ENCODE assay signal across 8 mouse cellular contexts in the genomic region with DNA sequence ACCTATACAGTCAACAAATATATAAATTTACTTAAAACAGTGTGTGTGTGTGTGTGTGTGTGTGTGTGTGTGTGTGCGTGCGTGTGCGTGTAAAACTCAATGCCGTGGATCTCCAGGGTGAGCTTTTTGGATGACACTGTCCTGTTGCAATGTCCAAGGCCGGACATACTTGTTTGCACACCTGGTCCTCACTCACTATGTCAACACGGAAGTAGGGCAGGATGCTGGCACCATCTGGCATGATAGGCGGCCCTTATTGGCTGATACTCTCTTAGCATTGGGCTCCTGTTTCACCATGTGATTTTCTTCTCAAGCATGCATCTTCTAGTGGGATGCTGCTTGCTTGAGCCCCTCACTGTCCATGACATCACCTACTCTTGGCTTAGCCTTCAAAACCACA. TPM values are rescaled to one million over a fixed set of nuclear protein-coding genes. Genes with fewer than 3 reads are reported as not detected.
DNase-seq lines count a peak whose midpoint lies in the region; ATAC-seq and TF ChIP-seq lines count a peak whose summit lies in the region.

No protein-coding gene starts in this region.

- TF ChIP-seq CTCF in bone marrow macrophage, adult 2 months (IDR thresholded peaks at IDR 0.05; ENCODE audit: low read depth, low read length), result no peak

- peak overlapping the region; percentile 90 for H3K4me2 ChIP-seq in heart, embryonic 12.5 days
- H3K4me2 ChIP-seq in hindbrain, embryonic 15.5 days, result peak overlapping the region; percentile 84
- H3K4me2 ChIP-seq in midbrain, embryonic 13.5 days (replicated peaks), result peak overlapping the region; percentile 60; the same call in 1 of the 2 replicates

- WGBS in heart, embryonic 12.5 days, result 62% methylated on average over 7 of the region's 7 CpGs
- 61% methylated on average over 7 of the region's 7 CpGs for WGBS in hindbrain, embryonic 15.5 days
- WGBS in midbrain, embryonic 13.5 days, result 65% methylated on average over 7 of the region's 7 CpGs

- DNase-seq in heart, postnatal 4 days, result no peak
- DNase-seq in frontal cortex, postnatal 10 days (ENCODE audit: low spot score in 2 of 2), result no peak
- DNase-seq in thymus, adult 18-20 months, result no peak
- no peak for DNase-seq in thymus, postnatal 14 days

- H3K4me1 ChIP-seq in heart, embryonic 12.5 days (replicated peaks), result peaks cover 21% of the 10 kb centered on the region
- H3K4me1 ChIP-seq in bone marrow macrophage, adult 2 months (ENCODE audit: control insufficient read depth, insufficient read depth, low read length), result peaks cover 17% of the 10 kb centered on the region
- H3K4me1 ChIP-seq in hindbrain, embryonic 15.5 days (replicated peaks), result peaks cover 37% of the 10 kb centered on the region
- H3K4me1 ChIP-seq in midbrain, embryonic 13.5 days (replicated peaks), result peaks cover 30% of the 10 kb centered on the region

- H3K27me3 ChIP-seq in heart, embryonic 12.5 days (replicated peaks), result no peaks in the 10 kb centered on the region
- no peaks in the 10 kb centered on the region for H3K27me3 ChIP-seq in hindbrain, embryonic 15.5 days
- H3K27me3 ChIP-seq in midbrain, embryonic 13.5 days, result no peaks in the 10 kb centered on the region

- H3K36me3 ChIP-seq in heart, embryonic 12.5 days, result no peaks in the 10 kb centered on the region
- H3K36me3 ChIP-seq in hindbrain, embryonic 15.5 days, result no peaks in the 10 kb centered on the region
- no peaks in the 10 kb centered on the region for H3K36me3 ChIP-seq in midbrain, embryonic 13.5 days

- no peak overlapping the region for H3K27ac ChIP-seq in heart, embryonic 12.5 days (ENCODE audit: poor library complexity, severe bottlenecking)
- no peak overlapping the region for H3K27ac ChIP-seq in bone marrow macrophage, adult 2 months (ENCODE audit: insufficient read depth, low read depth, low read length)
- peak overlapping the region; percentile 94 for H3K27ac ChIP-seq in hindbrain, embryonic 15.5 days (replicated peaks)
- H3K27ac ChIP-seq in midbrain, embryonic 13.5 days, result no peak overlapping the region

- H3K9ac ChIP-seq in heart, embryonic 12.5 days, result no peak overlapping the region
- H3K9ac ChIP-seq in hindbrain, embryonic 15.5 days, result no peak overlapping the region
- no peak overlapping the region for H3K9ac ChIP-seq in midbrain, embryonic 13.5 days (replicated peaks)

- peak overlapping the region; percentile 71; the same call in 1 of the 2 replicates for H3K4me3 ChIP-seq in heart, embryonic 12.5 days
- peak overlapping the region; percentile 65; the same call in 1 of the 2 replicates for H3K4me3 ChIP-seq in bone marrow macrophage, adult 2 months (ENCODE audit: insufficient read depth, low read length)
- peak overlapping the region; percentile 94 for H3K4me3 ChIP-seq in hindbrain, embryonic 15.5 days
- peak overlapping the region; percentile 80 for H3K4me3 ChIP-seq in midbrain, embryonic 13.5 days (replicated peaks)

- TF ChIP-seq POLR2A in bone marrow macrophage, adult 2 months (IDR thresholded peaks at IDR 0.05; ENCODE audit: borderline replicate concordance, low read depth, low read length), result no peak

- no peak for ATAC-seq in heart, embryonic 12.5 days (ENCODE audit: insufficient number of reproducible peaks, low FRiP score)
- no peak for ATAC-seq in hindbrain, embryonic 15.5 days (ENCODE audit: low FRiP score, low read depth)
- no peak for ATAC-seq in midbrain, embryonic 13.5 days

- no peaks in the 10 kb centered on the region for H3K9me3 ChIP-seq in heart, embryonic 12.5 days (replicated peaks)
- no peaks in the 10 kb centered on the region for H3K9me3 ChIP-seq in hindbrain, embryonic 15.5 days
- H3K9me3 ChIP-seq in midbrain, embryonic 13.5 days, result no peaks in the 10 kb centered on the region

RNA-seq across cellular contexts. Expression of gene Klrb1b, which starts 13.8 kb away (rescaled TPM):
- not detected in 2 replicates for polyA plus RNA-seq in heart, embryonic 12.5 days (2016; fragmentation: Nextera tagmentation; extraction: Ambion mirVana)
- total RNA-seq in heart, postnatal 4 days (2021), result not detected
- not detected in 2 replicates for polyA plus RNA-seq in bone marrow macrophage, adult 2 months (2012; ENCODE audit: insufficient read depth, insufficient read length, missing spikeins)
- polyA plus RNA-seq in hindbrain, embryonic 15.5 days (2015; fragmentation: Nextera tagmentation; extraction: Ambion mirVana), result not detected in 2 replicates
- not detected in 2 replicates for polyA plus RNA-seq in midbrain, embryonic 13.5 days (2015; fragmentation: Nextera tagmentation; extraction: Ambion mirVana)

RNA-seq across cellular contexts. Expression of gene Gm44511, which starts 13.8 kb away (rescaled TPM):
- not detected in 2 replicates for polyA plus RNA-seq in heart, embryonic 12.5 days (2016; fragmentation: Nextera tagmentation; extraction: Ambion mirVana)
- not detected for total RNA-seq in heart, postnatal 4 days (2021)
- not detected in 2 replicates for polyA plus RNA-seq in bone marrow macrophage, adult 2 months (2012; ENCODE audit: insufficient read depth, insufficient read length, missing spikeins)
- not detected in 2 replicates for polyA plus RNA-seq in hindbrain, embryonic 15.5 days (2015; fragmentation: Nextera tagmentation; extraction: Ambion mirVana)
- not detected in 2 replicates for polyA plus RNA-seq in midbrain, embryonic 13.5 days (2015; fragmentation: Nextera tagmentation; extraction: Ambion mirVana)

RNA-seq across cellular contexts. Expression of gene Clec2i, which starts 47.5 kb away (rescaled TPM):
- polyA plus RNA-seq in heart, embryonic 12.5 days (2016; fragmentation: Nextera tagmentation; extraction: Ambion mirVana), result not detected in 2 replicates
- not detected for total RNA-seq in heart, postnatal 4 days (2021)
- 4.0 and 7.6 TPM in 2 replicates for polyA plus RNA-seq in bone marrow macrophage, adult 2 months (2012; ENCODE audit: insufficient read depth, insufficient read length, missing spikeins)
- polyA plus RNA-seq in hindbrain, embryonic 15.5 days (2015; fragmentation: Nextera tagmentation; extraction: Ambion mirVana), result 0.07 TPM in 1 of 2 replicates, not detected in the other
- polyA plus RNA-seq in midbrain, embryonic 13.5 days (2015; fragmentation: Nextera tagmentation; extraction: Ambion mirVana), result not detected in 2 replicates

RNA-seq across cellular contexts. Expression of gene Klrb1c, which starts 50.9 kb away (rescaled TPM):
- polyA plus RNA-seq in heart, embryonic 12.5 days (2016; fragmentation: Nextera tagmentation; extraction: Ambion mirVana), result not detected in 2 replicates
- not detected for total RNA-seq in heart, postnatal 4 days (2021)
- not detected in 2 replicates for polyA plus RNA-seq in bone marrow macrophage, adult 2 months (2012; ENCODE audit: insufficient read depth, insufficient read length, missing spikeins)
- 0.12 TPM in 1 of 2 replicates, not detected in the other for polyA plus RNA-seq in hindbrain, embryonic 15.5 days (2015; fragmentation: Nextera tagmentation; extraction: Ambion mirVana)
- not detected in 2 replicates for polyA plus RNA-seq in midbrain, embryonic 13.5 days (2015; fragmentation: Nextera tagmentation; extraction: Ambion mirVana)

RNA-seq across cellular contexts. Expression of gene BC035044, which starts 51.0 kb away (rescaled TPM):
- polyA plus RNA-seq in heart, embryonic 12.5 days (2016; fragmentation: Nextera tagmentation; extraction: Ambion mirVana), result 0.68 TPM in 1 of 2 replicates, not detected in the other
- total RNA-seq in heart, postnatal 4 days (2021), result under 1 TPM in 1 of 2 experiments, not detected in 1; 0.21 TPM
- 1.4 and 1.5 TPM in 2 replicates for polyA plus RNA-seq in bone marrow macrophage, adult 2 months (2012; ENCODE audit: insufficient read depth, insufficient read length, missing spikeins)
- 0.38 and 0.46 TPM in 2 replicates for polyA plus RNA-seq in hindbrain, embryonic 15.5 days (2015; fragmentation: Nextera tagmentation; extraction: Ambion mirVana)
- 0.35 and 0.52 TPM in 2 replicates for polyA plus RNA-seq in midbrain, embryonic 13.5 days (2015; fragmentation: Nextera tagmentation; extraction: Ambion mirVana)
